In genomic region chr13:30368746-30369145, GRCm38 (mm10) we compare ENCODE assay signal across 11 mouse cellular contexts. TPM values are rescaled to one million over a fixed set of nuclear protein-coding genes. Genes with fewer than 3 reads are reported as not detected.
A peak's percentile ranks its signal among the peaks of the same experiment; 100 is the strongest.
DNase-seq lines count a peak whose midpoint lies in the region.
"Had no signal": no experiment of that assay in that cellular context is flagged by ENCODE, and none has a peak within 500 bp of the region (broad histone marks: within the 10 kb centered on the region; RNA-seq: fewer than 3 reads in every experiment).

No protein-coding gene starts in this region.

- DNase-seq in heart, adult 11 months, result peak; percentile 52
- no peak for DNase-seq in heart, postnatal 4 days
- peak; percentile 37 for DNase-seq in 3T3-L1 (ENCODE audit: low read depth, low spot score)
- peak; percentile 44 for DNase-seq in R1 (ENCODE audit: low read depth, low spot score)
- no peak for DNase-seq in gastrocnemius, adult 18-20 months (ENCODE audit: low spot score)
- DNase-seq in ovary, postnatal 10 days (ENCODE audit: low spot score), result no peak
- no peak for DNase-seq in cerebellum, adult 8-10 months
- DNase-seq: adrenal gland, postnatal 25 days; cerebellum, adult 18-20 months; cerebellum, postnatal 10 days; gastrocnemius, postnatal 14 days had no signal

RNA-seq across cellular contexts. Expression of gene Agtr1a, which starts 32.5 kb away (rescaled TPM):
- 10 to 100 TPM; 31.9 to 37.2 TPM for total RNA-seq in heart, postnatal 4 days (2021)
- total RNA-seq in gastrocnemius, adult 18-20 months (2021), result 1 to 10 TPM; 3.3 to 5.4 TPM

Comparison
In these comparisons a context has a peak if more than half of its experiments do, and no peak if none do; other contexts are left out.
1. DNase-seq: peak in heart, adult 11 months (single experiment), 3T3-L1 (single experiment) and R1 (single experiment); none in heart, postnatal 4 days (single experiment), gastrocnemius, adult 18-20 months (single experiment), ovary, postnatal 10 days (single experiment) and cerebellum, adult 8-10 months (single experiment).
2. RNA of gene Agtr1a, which starts 32.5 kb away (total RNA-seq): 31.9 to 37.2 TPM in heart, postnatal 4 days; 3.3 to 5.4 TPM in gastrocnemius, adult 18-20 months; every median in the first group is over 4 times any median in the second.